Mouse (Mus musculus) ES-Bruce4 (cell line): ENCODE measurements around the gene Erlin1.

Experiments
- CTCF ChIP-seq: IDR thresholded peaks from one replicate; pipeline ENCODE4 v1.8.1; 2011; ENCODE audit warnings: low read depth, low read length
- POLR2A ChIP-seq: IDR thresholded peaks from one replicate; pipeline ENCODE4 v1.8.1; 2011; ENCODE audit warnings: low read length; ENCODE audit not compliant: insufficient read depth

DNA sequence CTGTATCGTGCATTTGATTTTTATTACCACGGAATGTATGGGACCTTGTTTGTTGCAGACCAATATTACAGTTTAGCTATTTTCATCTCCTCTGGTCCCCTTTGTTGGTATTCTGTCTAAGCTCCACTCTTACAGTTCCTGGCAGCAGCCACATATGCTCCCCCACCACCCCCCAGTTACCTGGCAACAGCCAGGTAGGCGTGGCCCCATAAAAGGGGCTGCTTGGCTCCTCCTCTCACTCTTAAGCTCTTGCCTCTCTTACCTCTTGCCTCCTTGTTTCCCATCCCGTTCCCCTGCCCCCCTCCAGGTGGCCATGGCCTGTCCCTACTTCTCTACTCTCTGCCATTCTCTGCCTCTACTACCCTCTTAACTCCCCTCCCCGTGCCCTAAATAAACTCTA lies 1.6 kb upstream of the Erlin1 start:
- TF ChIP-seq CTCF (no peak), POLR2A (no peak)
